Mouse (Mus musculus) ES-CJ7 (cell line): ENCODE results near the gene Tmem160.

Experiments
- DNase-seq: peaks from one replicate; pipeline ENCODE4 v3.0.0; 2011; ENCODE audit warnings: low read depth, low spot score

The Tmem160 gene

DNA sequence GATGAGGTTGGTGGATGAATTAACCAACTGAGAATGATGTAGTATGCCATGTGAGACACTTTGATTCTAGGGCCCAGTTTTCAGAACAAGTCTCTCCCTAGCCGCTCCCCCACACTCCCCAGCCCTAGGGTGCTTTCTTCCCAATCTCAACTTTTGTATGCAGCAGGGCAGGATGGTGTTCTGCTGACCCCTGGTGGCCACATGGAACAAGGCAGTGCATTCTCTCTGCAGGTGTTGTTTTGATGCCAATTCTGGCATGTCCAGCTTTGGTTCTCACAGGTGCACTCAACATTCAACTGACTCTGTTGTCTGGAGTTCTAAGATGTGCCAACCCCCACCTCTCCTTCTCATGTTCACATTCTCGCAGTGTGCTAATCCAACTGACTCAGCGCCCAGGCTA lies 39.2 kb downstream of the Tmem160 start:
- peak; percentile 73 for DNase-seq

GRCm38 (mm10) chr7:16492211-16492610 lies 39.6 kb downstream of the Tmem160 start:
- no peak for DNase-seq

DNA sequence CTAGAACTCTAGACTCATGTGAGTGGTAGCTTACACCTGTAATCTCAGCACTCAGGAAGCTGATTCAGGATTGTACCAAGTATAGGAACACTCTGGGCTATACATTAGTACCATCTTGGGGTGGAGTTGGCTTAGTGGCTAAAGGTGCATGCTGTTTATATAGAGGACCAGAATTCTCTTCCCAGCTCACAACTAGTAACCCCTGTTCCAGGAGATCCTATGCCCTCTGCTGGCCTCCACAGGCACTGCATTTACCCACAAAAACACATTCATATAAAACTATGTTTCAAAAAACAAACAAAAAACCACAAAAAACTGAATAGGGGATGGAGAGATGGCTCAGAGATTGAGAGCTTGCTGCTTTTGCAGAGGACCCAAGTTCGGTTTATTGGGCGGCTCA lies 40.8 kb downstream of the Tmem160 start:
- no peak for DNase-seq

GRCm38 (mm10) chr7:16496260-16496659 lies 43.7 kb downstream of the Tmem160 start:
- no peak for DNase-seq

- no peak for DNase-seq
Measured at GRCm38 (mm10) chr7:16499671-16500104, 47.1 kb downstream of the Tmem160 start.

DNA sequence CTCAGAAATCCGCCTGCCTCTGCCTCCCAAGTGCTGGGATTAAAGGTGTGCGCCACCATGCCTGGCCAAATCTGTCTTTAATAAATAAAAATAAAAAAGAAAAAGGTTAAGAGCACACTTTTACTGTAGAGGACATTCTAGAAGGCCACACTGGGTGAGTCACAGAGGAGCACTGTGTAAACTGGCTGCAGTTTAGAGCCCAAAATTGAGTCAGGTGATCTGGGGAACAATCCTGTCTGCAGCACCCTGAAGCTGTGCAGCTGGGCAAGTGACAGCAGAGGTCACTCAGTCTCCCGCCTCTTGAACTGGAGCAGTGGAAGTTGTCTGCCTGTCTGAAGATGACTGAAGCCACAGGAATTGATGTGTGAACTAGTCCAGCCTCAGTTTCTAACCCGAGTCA lies 49.0 kb downstream of the Tmem160 start:
- DNase-seq, result no peak

DNA sequence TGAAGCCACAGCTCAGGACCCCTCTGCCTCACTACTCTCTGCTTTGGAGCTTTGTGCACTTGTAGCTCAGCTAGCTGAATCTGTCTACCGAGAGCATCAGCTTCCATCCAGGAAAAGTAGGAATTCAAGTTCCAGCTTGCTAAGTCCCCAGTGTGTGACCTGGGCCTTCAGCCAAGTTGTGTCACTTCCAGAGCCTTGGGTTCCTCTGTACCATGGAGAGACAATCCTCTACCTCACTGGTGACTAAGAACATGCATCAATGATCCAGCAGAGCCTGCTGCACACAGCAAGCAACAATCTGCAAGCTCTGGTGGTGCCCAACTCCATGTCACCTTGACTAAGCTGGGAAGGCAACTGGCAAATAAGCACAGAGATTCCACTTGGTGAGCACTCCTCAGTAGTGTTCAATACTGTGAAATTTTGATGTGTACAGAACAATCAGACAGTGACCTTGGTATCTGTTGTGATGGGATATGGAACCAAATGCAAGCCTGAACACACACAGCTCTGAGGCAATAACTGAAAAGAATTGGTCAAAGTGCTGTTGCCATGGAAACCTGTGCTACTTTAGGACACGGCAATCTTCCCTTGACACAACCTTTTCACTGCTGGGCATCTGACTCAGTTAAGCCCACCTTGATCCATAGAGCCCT lies 52.1 kb downstream of the Tmem160 start:
- DNase-seq, result no peak
